Mouse (Mus musculus): ENCODE results near the gene Kdr. TPM values are rescaled to one million over a fixed set of nuclear protein-coding genes. Genes with fewer than 3 reads are reported as not detected.

Kdr gene
- polyA plus RNA-seq (2016; fragmentation: Nextera tagmentation; extraction: Ambion mirVana), result 29.7 and 31.0 TPM in 2 replicates

GRCm38 (mm10) chr5:75978374-75979100 lies at the start of gene Kdr:
Kdr (minus strand) TSS chr5:75978458.
- Histone ChIP-seq H3K27ac (no peak within 1 kb of the TSS), H3K4me1 (peaks cover 16% of the 10 kb centered on the region), H3K4me3 (peak within 1 kb of the TSS; percentile 60), H3K27me3 (replicated peaks) (peaks cover 51% of the 10 kb centered on the region), H3K9me3 (no peaks in the 10 kb centered on the region), H3K36me3 (no peaks in the 10 kb centered on the region), H3K4me2 (replicated peaks) (peak within 1 kb of the TSS; percentile 100), H3K9ac (peak within 1 kb of the TSS; percentile 61)
- under 1% methylated on average over 37 of the region's 37 CpGs for WGBS
- peak; percentile 94 for ATAC-seq (ENCODE audit: low FRiP score, low read depth)

DNA sequence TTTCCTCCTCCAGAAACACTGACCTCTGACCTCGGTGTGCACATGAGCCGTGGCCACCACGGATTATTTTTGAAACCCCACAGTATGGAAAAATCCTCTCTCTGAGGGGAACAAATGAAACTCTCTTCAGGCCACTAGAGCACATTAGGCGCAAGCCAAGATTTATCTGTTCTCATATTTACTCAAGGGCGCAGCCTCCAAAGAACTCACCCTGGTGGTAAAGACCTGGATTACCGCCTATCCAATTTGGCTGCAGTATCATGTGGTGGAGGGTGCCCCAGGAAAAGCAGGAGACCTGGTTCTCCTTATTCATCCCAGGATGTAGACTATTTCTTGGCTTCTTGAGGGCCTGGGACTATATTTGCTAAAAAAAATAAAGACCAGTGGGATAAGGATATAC lies 48.5 kb upstream of the Kdr start:
- Histone ChIP-seq H3K9ac (no peak overlapping the region), H3K4me1 (no peaks in the 10 kb centered on the region), H3K27ac (no peak overlapping the region), H3K27me3 (replicated peaks) (no peaks in the 10 kb centered on the region), H3K4me2 (replicated peaks) (no peak overlapping the region), H3K4me3 (no peak overlapping the region), H3K9me3 (no peaks in the 10 kb centered on the region), H3K36me3 (no peaks in the 10 kb centered on the region)
- ATAC-seq (ENCODE audit: low FRiP score, low read depth), result no peak
- WGBS, result 77% methylated on average over 6 of the region's 6 CpGs

DNA sequence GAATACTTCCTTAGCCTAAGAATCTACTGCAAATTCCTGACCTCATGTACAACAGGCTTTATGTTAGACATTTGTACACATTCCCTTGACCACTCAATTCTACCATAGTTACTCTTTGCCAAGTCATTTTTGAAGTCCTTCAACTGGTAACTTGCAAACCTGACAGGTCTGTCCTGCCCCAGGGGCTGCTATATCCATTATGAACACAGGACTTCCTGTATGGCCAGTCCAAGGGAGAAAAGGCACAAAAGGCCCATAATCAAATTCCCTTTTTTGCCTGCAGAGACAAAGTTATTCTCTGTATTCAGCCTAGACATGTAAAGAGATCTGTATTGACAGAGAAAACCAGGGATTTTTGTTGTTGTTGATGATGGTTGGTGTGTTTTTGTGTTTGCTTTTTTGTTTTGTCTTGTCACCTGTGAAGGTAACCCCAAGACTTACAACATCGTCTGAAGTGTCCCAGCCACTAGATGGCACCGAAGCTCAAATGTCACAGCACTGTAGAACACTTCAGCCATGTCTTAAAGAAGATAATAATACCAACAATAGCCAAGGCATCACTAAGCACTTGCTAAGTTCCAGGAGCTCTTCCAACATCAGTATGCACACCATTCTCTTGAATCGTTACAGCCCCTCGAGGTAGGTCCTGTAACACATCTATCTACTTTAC lies 47.9 kb upstream of the Kdr start:
- no peak overlapping the region for H3K4me3 ChIP-seq
- no peaks in the 10 kb centered on the region for H3K4me1 ChIP-seq
- H3K36me3 ChIP-seq, result no peaks in the 10 kb centered on the region
- no peak overlapping the region for H3K27ac ChIP-seq
- H3K27me3 ChIP-seq (replicated peaks), result no peaks in the 10 kb centered on the region
- no peaks in the 10 kb centered on the region for H3K9me3 ChIP-seq
- no peak overlapping the region for H3K4me2 ChIP-seq (replicated peaks)
- 63% methylated on average over 4 of the region's 4 CpGs for WGBS
- no peak overlapping the region for H3K9ac ChIP-seq
- ATAC-seq (ENCODE audit: low FRiP score, low read depth), result no peak

DNA sequence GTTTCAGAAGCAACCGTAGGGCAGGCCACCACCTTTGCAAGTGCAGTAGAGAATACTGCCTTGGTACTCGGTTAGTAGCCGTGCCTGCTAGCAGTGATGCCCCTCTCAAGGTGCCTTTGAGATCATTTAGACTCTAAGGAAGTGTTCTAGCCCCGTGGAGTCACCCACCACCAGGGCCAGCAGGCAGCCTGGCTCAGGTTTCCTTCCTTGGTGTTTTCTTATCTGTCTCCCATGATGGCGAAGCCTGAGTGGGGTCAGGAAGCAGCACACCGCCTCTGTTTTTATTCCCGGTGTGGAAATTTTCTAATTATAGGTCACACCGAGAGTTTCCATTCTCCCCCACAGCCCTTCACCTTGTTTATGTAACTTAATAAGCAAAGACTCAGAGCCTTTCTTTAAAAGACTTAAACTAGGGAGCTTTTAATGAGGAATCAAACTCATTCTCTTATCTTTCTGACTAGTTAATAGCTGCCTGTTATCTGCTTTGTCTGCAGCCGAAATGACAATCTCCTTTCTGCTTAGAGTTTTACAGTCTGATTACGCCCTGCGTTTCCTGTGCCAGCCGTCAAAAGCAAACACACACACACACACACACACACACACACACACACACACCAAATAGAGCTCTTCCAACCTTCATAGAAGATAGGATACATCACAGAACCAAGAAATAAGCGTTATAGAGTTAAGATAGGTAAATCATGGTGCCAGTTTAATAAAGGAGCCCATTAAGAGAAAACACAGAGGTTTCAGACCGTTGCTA lies 44.9 kb upstream of the Kdr start:
- WGBS, result 67% methylated on average over 14 of the region's 14 CpGs
- Histone ChIP-seq H3K27me3 (replicated peaks) (no peaks in the 10 kb centered on the region), H3K9ac (no peak overlapping the region), H3K36me3 (no peaks in the 10 kb centered on the region), H3K4me3 (no peak overlapping the region), H3K4me2 (replicated peaks) (no peak overlapping the region), H3K27ac (no peak overlapping the region), H3K9me3 (no peaks in the 10 kb centered on the region), H3K4me1 (no peaks in the 10 kb centered on the region)
- no peak for ATAC-seq (ENCODE audit: low FRiP score, low read depth)

- ATAC-seq (ENCODE audit: low FRiP score, low read depth), result no peak
- Histone ChIP-seq H3K4me1 (no peaks in the 10 kb centered on the region), H3K9me3 (no peaks in the 10 kb centered on the region), H3K36me3 (no peaks in the 10 kb centered on the region), H3K27ac (no peak overlapping the region), H3K9ac (no peak overlapping the region), H3K4me2 (replicated peaks) (no peak overlapping the region), H3K4me3 (no peak overlapping the region), H3K27me3 (replicated peaks) (no peaks in the 10 kb centered on the region)
- 86% methylated on average over 6 of the region's 6 CpGs for WGBS
Measured at GRCm38 (mm10) chr5:76022436-76022835, 44.2 kb upstream of the Kdr start.

- Histone ChIP-seq H3K4me1 (no peaks in the 10 kb centered on the region), H3K4me3 (no peak overlapping the region), H3K27me3 (replicated peaks) (no peaks in the 10 kb centered on the region), H3K36me3 (no peaks in the 10 kb centered on the region), H3K4me2 (replicated peaks) (no peak overlapping the region), H3K9me3 (no peaks in the 10 kb centered on the region), H3K9ac (no peak overlapping the region), H3K27ac (no peak overlapping the region)
- WGBS, result 76% methylated on average over 5 of the region's 5 CpGs
- no peak for ATAC-seq (ENCODE audit: low FRiP score, low read depth)
Measured at GRCm38 (mm10) chr5:76018321-76018720, 40.1 kb upstream of the Kdr start.

GRCm38 (mm10) chr5:76016086-76016485 lies 37.8 kb upstream of the Kdr start:
- Histone ChIP-seq H3K36me3 (no peaks in the 10 kb centered on the region), H3K9me3 (no peaks in the 10 kb centered on the region), H3K9ac (no peak overlapping the region), H3K27me3 (replicated peaks) (no peaks in the 10 kb centered on the region), H3K4me3 (no peak overlapping the region), H3K4me2 (replicated peaks) (no peak overlapping the region), H3K4me1 (no peaks in the 10 kb centered on the region), H3K27ac (no peak overlapping the region)
- no peak for ATAC-seq (ENCODE audit: low FRiP score, low read depth)
- WGBS, result 63% methylated on average over 8 of the region's 8 CpGs

DNA sequence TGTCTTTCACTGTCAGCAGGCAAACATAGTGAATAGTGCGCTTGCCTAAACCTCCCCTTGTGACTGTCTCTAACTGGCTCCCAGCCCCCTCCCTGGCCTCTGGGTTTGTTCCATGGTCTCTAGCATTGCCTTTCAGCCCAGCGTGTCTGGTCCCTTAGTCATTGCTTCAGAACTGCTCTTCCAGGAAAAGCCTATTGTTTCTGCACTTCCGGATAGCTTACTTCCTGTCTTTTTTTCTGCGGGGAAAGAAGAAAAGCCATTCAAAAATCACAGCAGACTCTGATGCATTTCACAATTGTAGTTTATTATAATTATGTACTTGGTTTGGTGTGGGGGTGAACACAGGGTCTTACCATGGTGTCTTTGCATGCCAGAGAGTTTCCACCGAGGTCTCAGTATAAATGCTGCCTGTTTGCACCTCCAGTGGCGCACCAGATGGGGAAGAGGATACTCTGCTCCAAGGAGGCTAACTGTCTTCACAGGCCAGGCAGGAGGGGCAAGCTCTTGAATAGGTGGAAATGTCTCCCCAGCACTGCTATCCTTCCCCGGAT lies 35.7 kb upstream of the Kdr start:
- 83% methylated on average over 7 of the region's 7 CpGs for WGBS
- H3K27ac ChIP-seq, result no peak overlapping the region
- H3K4me3 ChIP-seq, result no peak overlapping the region
- no peaks in the 10 kb centered on the region for H3K9me3 ChIP-seq
- H3K9ac ChIP-seq, result no peak overlapping the region
- no peaks in the 10 kb centered on the region for H3K36me3 ChIP-seq
- ATAC-seq (ENCODE audit: low FRiP score, low read depth), result no peak
- H3K4me2 ChIP-seq (replicated peaks), result no peak overlapping the region
- H3K4me1 ChIP-seq, result no peaks in the 10 kb centered on the region
- H3K27me3 ChIP-seq (replicated peaks), result no peaks in the 10 kb centered on the region

DNA sequence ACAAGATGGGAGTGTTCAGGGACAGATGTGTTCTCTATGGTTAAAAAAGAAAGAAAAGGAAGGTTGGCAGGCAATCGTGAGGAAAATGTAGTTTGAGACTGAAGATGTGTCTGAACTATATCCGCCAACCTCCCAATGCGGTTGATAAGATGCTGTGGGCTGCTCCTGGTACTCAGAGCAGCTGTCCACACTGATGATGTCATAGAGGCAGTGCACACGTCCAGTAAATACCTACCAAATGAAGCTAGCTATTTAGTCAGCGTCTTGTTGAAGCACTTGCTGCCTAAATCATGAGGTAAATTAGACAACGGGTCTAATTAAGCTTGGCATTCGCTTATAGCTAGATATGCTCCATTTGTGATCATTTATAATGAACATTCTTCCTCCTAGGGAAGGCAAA lies 28.1 kb upstream of the Kdr start:
- no peaks in the 10 kb centered on the region for H3K9me3 ChIP-seq
- ATAC-seq (ENCODE audit: low FRiP score, low read depth), result no peak
- H3K9ac ChIP-seq, result no peak overlapping the region
- no peak overlapping the region for H3K27ac ChIP-seq
- no peaks in the 10 kb centered on the region for H3K4me1 ChIP-seq
- H3K4me2 ChIP-seq (replicated peaks), result no peak overlapping the region
- no peaks in the 10 kb centered on the region for H3K27me3 ChIP-seq (replicated peaks)
- no peaks in the 10 kb centered on the region for H3K36me3 ChIP-seq
- WGBS, result 83% methylated on average over 7 of the region's 7 CpGs
- no peak overlapping the region for H3K4me3 ChIP-seq

- H3K9ac ChIP-seq, result no peak overlapping the region
- 89% methylated on average over 8 of the region's 8 CpGs for whole genome bisulfite sequencing
- H3K27me3 ChIP-seq (replicated peaks), result no peaks in the 10 kb centered on the region
- no peaks in the 10 kb centered on the region for H3K36me3 ChIP-seq
- no peaks in the 10 kb centered on the region for H3K4me1 ChIP-seq
- H3K27ac ChIP-seq, result no peak overlapping the region
- H3K4me2 ChIP-seq (replicated peaks), result no peak overlapping the region
- no peaks in the 10 kb centered on the region for H3K9me3 ChIP-seq
- no peak for ATAC-seq (ENCODE audit: low FRiP score, low read depth)
- no peak overlapping the region for H3K4me3 ChIP-seq
Measured at GRCm38 (mm10) chr5:75990212-75990611, 12.0 kb upstream of the Kdr start.

DNA sequence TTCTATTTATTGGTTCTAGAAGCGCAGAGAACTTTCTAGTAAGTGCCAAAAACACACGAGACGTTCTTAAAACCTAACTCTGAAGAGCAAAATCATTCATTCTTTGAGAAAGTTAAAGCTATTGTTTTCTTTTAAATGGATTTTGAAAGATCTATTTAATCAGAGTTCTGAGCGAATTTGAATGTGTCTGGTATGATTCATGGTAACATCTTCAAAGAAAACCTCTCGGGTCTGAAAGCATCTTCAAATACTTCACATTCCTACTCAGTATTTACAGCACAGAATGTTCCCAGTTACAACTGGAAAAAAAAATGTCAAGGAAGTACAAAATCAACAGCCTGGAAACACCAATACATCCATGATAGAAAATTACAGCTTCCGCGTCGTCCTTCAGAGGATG lies 9.3 kb upstream of the Kdr start:
- no peak overlapping the region for H3K27ac ChIP-seq
- no peak overlapping the region for H3K9ac ChIP-seq
- no peaks in the 10 kb centered on the region for H3K4me1 ChIP-seq
- no peak overlapping the region for H3K4me3 ChIP-seq
- ATAC-seq (ENCODE audit: low FRiP score, low read depth), result no peak
- no peaks in the 10 kb centered on the region for H3K27me3 ChIP-seq (replicated peaks)
- no peaks in the 10 kb centered on the region for H3K36me3 ChIP-seq
- H3K9me3 ChIP-seq, result no peaks in the 10 kb centered on the region
- H3K4me2 ChIP-seq (replicated peaks), result no peak overlapping the region
- WGBS, result 86% methylated on average over 8 of the region's 8 CpGs
